8 mouse cellular contexts compared by ENCODE assay signal in the genomic region with DNA sequence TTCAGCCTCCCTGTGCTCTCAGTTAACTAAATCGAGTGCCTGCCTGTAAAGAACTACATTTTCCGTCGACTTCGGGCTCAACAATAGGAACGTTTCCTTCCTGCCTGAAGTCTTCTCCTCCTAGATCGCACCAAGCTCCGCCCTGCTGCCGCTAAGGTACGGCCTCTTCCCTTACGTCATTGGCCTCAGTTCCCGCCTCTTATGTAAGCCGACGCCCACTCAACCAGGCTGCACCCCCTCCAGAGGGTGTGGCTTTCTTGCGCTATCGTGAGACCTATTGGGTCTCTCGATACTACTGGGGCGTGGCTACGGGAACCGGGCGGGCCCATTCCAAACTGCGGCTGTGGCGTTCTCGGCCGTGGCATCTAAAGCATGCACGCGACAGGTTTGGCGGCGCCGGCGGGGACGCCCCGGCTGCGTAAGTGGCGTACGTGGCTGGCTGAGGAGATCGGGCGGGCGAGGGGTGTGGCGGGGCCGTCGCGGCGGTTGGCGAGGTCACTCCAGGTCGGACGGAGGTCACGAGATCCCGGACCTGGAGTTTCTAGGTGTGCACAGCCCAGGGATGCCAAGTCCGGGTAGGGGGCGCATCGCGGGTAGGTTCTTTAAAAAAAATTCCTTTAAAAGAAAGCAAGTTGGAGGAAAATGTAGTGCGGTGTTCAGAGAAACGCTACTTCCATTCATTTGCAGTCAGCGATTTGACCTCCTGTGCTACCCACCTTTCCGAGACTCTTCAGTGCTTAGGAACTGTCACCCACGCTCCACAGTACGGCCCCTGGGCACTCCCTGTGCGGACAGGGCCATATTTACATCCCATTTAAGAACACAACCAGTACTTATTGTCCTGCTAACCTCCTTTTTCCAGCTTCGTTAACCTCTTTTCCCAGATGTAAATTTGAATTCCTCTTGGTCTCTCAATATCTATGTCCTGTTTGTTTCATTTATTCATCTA. TPM values are rescaled to one million over a fixed set of nuclear protein-coding genes. Genes with fewer than 3 reads are reported as not detected.
A peak's percentile ranks its signal among the peaks of the same experiment; 100 is the strongest.
DNase-seq lines count a peak whose midpoint lies in the region; ATAC-seq lines count a peak whose summit lies in the region.

TSS of gene Yif1b (plus strand) at position 311 of the 949 bp plus-strand sequence.

- peak within 1 kb of the TSS; percentile 71 for H3K9ac ChIP-seq in hindbrain, embryonic 12.5 days

- DNase-seq in NIH3T3 (ENCODE audit: low read depth), result peak; percentile 100
- DNase-seq in cerebellum, postnatal 10 days, result peak; percentile 98 to 99
- DNase-seq in frontal cortex, postnatal 10 days (ENCODE audit: low spot score in 2 of 2), result peak; percentile 96 to 97
- peak; percentile 93 to 98 for DNase-seq in layer of hippocampus, postnatal 14 days (ENCODE audit: low spot score in 2 of 2)
- DNase-seq in lung, postnatal 14 days, result peak; percentile 98
- DNase-seq in retina, adult 2 months (ENCODE audit: low read depth, low spot score), result peak; percentile 97
- DNase-seq in thymus, postnatal 36 days, result peak; percentile 98 to 99

- H3K27me3 ChIP-seq in hindbrain, embryonic 12.5 days, result peaks cover 13% of the 10 kb centered on the region

- peak within 1 kb of the TSS; percentile 81 for H3K27ac ChIP-seq in hindbrain, embryonic 12.5 days

- H3K4me1 ChIP-seq in hindbrain, embryonic 12.5 days, result peaks cover 13% of the 10 kb centered on the region

- H3K4me2 ChIP-seq in hindbrain, embryonic 12.5 days (replicated peaks), result peak within 1 kb of the TSS; percentile 80

- ATAC-seq in hindbrain, embryonic 12.5 days (ENCODE audit: low FRiP score), result peak; percentile 97

- WGBS in hindbrain, embryonic 12.5 days, result 1% methylated on average over 60 of the region's 60 CpGs

- H3K9me3 ChIP-seq in hindbrain, embryonic 12.5 days (replicated peaks), result no peaks in the 10 kb centered on the region

- H3K36me3 ChIP-seq in hindbrain, embryonic 12.5 days, result no peaks in the 10 kb centered on the region

- H3K4me3 ChIP-seq in hindbrain, embryonic 12.5 days, result peak within 1 kb of the TSS; percentile 67

RNA-seq across cellular contexts. Expression of gene Yif1b, which starts in this region (rescaled TPM):
- 81.9 and 83.4 TPM in 2 replicates for polyA plus RNA-seq in hindbrain, embryonic 12.5 days (2016; fragmentation: Nextera tagmentation; extraction: Ambion mirVana)
- 10 to 100 TPM; 42.3 to 49.5 TPM for total RNA-seq in layer of hippocampus, postnatal 14 days (2021)

Comparison
In these comparisons a context has a peak if more than half of its experiments do, and no peak if none do; other contexts are left out.
1. Peak in every context shown above with its lines: DNase-seq, ATAC-seq, H3K4me3 ChIP-seq and H3K27ac ChIP-seq.